21 mouse cellular contexts compared by ENCODE assay signal in genomic region chr6:48860851-48861250, GRCm38 (mm10). TPM values are rescaled to one million over a fixed set of nuclear protein-coding genes. Genes with fewer than 3 reads are reported as not detected.
DNase-seq lines count a peak whose midpoint lies in the region; ATAC-seq and TF ChIP-seq lines count a peak whose summit lies in the region.
"Had no signal": no experiment of that assay in that cellular context is flagged by ENCODE, and none has a peak within 500 bp of the region (broad histone marks: within the 10 kb centered on the region; RNA-seq: fewer than 3 reads in every experiment).

No protein-coding gene starts in this region.

- H3K4me2 ChIP-seq in liver, embryonic 11.5 days: peak overlapping the region; percentile 58; the same call in 1 of the 2 replicates
- H3K4me2 ChIP-seq in liver, postnatal 0 days (ENCODE audit: low read depth, low read length): no peak overlapping the region

- no peaks in the 10 kb centered on the region for H3K27me3 ChIP-seq in kidney, adult 2 months (replicated peaks; ENCODE audit: control insufficient read depth, insufficient read depth, low read length)
- no peaks in the 10 kb centered on the region for H3K27me3 ChIP-seq in liver, embryonic 11.5 days (replicated peaks; ENCODE audit: control insufficient read depth, insufficient read depth, low read length)
- no peaks in the 10 kb centered on the region for H3K27me3 ChIP-seq in liver, postnatal 0 days (ENCODE audit: insufficient read depth, low read length)
- H3K27me3 ChIP-seq in embryonic facial prominence, embryonic 10.5 days (replicated peaks; ENCODE audit: low read depth, poor library complexity, severe bottlenecking): peaks cover 6% of the 10 kb centered on the region; the same call in 1 of the 2 replicates
- H3K27me3 ChIP-seq: heart, embryonic 13.5 days; liver, embryonic 15.5 days; lung, embryonic 15.5 days had no signal

- ATAC-seq in liver, embryonic 11.5 days (replicated peaks; ENCODE audit: low FRiP score): no peak
- no peak for ATAC-seq in liver, postnatal 0 days
- ATAC-seq: activated CD4-positive, CD25-positive, alpha-beta regulatory T cell, adult 4 months had no signal

- TF ChIP-seq EP300 in liver, postnatal 0 days (IDR thresholded peaks at IDR 0.05; ENCODE audit: low read depth): no peak

- no peaks in the 10 kb centered on the region for H3K36me3 ChIP-seq in kidney, adult 2 months (ENCODE audit: control insufficient read depth, insufficient read depth, low read length)
- no peaks in the 10 kb centered on the region for H3K36me3 ChIP-seq in liver, embryonic 11.5 days (ENCODE audit: control insufficient read depth, insufficient read depth, low read length)
- no peaks in the 10 kb centered on the region for H3K36me3 ChIP-seq in liver, postnatal 0 days (replicated peaks; ENCODE audit: insufficient read depth, low read length)
- no peaks in the 10 kb centered on the region for H3K36me3 ChIP-seq in embryonic facial prominence, embryonic 10.5 days (replicated peaks)
- H3K36me3 ChIP-seq: heart, embryonic 13.5 days; hindbrain, embryonic 12.5 days; liver, embryonic 15.5 days; lung, embryonic 15.5 days; neural tube, embryonic 13.5 days had no signal

- no peak overlapping the region for H3K4me3 ChIP-seq in kidney, adult 2 months (ENCODE audit: insufficient read depth, low read depth, low read length)
- no peak overlapping the region for H3K4me3 ChIP-seq in liver, embryonic 11.5 days (ENCODE audit: low read depth, low read length)
- H3K4me3 ChIP-seq in liver, postnatal 0 days (ENCODE audit: low read depth, low read length): no peak overlapping the region
- no peak overlapping the region for H3K4me3 ChIP-seq in embryonic facial prominence, embryonic 10.5 days
- H3K4me3 ChIP-seq: forebrain, embryonic 13.5 days had no signal

- H3K9me3 ChIP-seq in liver, embryonic 11.5 days (ENCODE audit: control insufficient read depth, low read length): no peaks in the 10 kb centered on the region
- no peaks in the 10 kb centered on the region for H3K9me3 ChIP-seq in liver, postnatal 0 days (ENCODE audit: low read length)
- H3K9me3 ChIP-seq in embryonic facial prominence, embryonic 10.5 days: no peaks in the 10 kb centered on the region
- H3K9me3 ChIP-seq: forebrain, embryonic 13.5 days; heart, embryonic 13.5 days; hindbrain, embryonic 12.5 days; liver, embryonic 15.5 days; lung, embryonic 15.5 days; megakaryocyte, embryonic 14.5 days; neural tube, embryonic 13.5 days had no signal

- H3K4me1 ChIP-seq in kidney, adult 2 months (ENCODE audit: control insufficient read depth, insufficient read depth, low read length): peaks cover 37% of the 10 kb centered on the region
- no peaks in the 10 kb centered on the region for H3K4me1 ChIP-seq in liver, embryonic 11.5 days (replicated peaks; ENCODE audit: control insufficient read depth, insufficient read depth, low read length)
- peaks cover 5% of the 10 kb centered on the region; the same call in 1 of the 2 replicates for H3K4me1 ChIP-seq in liver, postnatal 0 days (ENCODE audit: insufficient read depth)
- peaks cover 6% of the 10 kb centered on the region; the same call in 1 of the 2 replicates for H3K4me1 ChIP-seq in embryonic facial prominence, embryonic 10.5 days
- H3K4me1 ChIP-seq: hindbrain, embryonic 12.5 days; liver, embryonic 15.5 days had no signal

- peak overlapping the region; percentile 37 for H3K27ac ChIP-seq in kidney, adult 2 months (ENCODE audit: insufficient read depth, low read depth, low read length)
- no peak overlapping the region for H3K27ac ChIP-seq in liver, embryonic 11.5 days (ENCODE audit: low read depth, low read length)
- H3K27ac ChIP-seq in liver, postnatal 0 days (ENCODE audit: low read depth): no peak overlapping the region
- no peak overlapping the region for H3K27ac ChIP-seq in embryonic facial prominence, embryonic 10.5 days (replicated peaks)
- H3K27ac ChIP-seq: forebrain, embryonic 13.5 days; heart, embryonic 13.5 days; hindbrain, embryonic 12.5 days; hindbrain, postnatal 0 days; liver, embryonic 15.5 days; lung, embryonic 15.5 days; neural tube, embryonic 13.5 days had no signal

- H3K9ac ChIP-seq in liver, embryonic 11.5 days (ENCODE audit: low read depth, low read length): no peak overlapping the region
- no peak overlapping the region for H3K9ac ChIP-seq in liver, postnatal 0 days (replicated peaks)
- H3K9ac ChIP-seq: forebrain, embryonic 13.5 days; hindbrain, embryonic 12.5 days; liver, embryonic 15.5 days; lung, embryonic 15.5 days; neural tube, embryonic 13.5 days had no signal

- TF ChIP-seq POLR2A in kidney, adult 2 months (IDR thresholded peaks at IDR 0.05; ENCODE audit: low read depth, low read length): no peak

- no peak for TF ChIP-seq CTCF in kidney, adult 2 months (conservative IDR thresholded peaks at IDR 0.05; ENCODE audit: insufficient read depth, insufficient read length, low read depth, low read length)
- no peak for TF ChIP-seq CTCF in liver, postnatal 0 days (IDR thresholded peaks at IDR 0.05; ENCODE audit: low read depth)

- peak; percentile 68 for DNase-seq in heart, adult 11 months
- DNase-seq in heart, adult 9 months (ENCODE audit: low spot score in 2 of 2): no peak
- no peak for DNase-seq in kidney, adult 2 months
- no peak for DNase-seq in kidney, adult 18-20 months
- DNase-seq in liver, embryonic 11.5 days (ENCODE audit: low spot score): no peak
- DNase-seq in liver, postnatal 0 days: no peak
- DNase-seq in embryonic facial prominence, embryonic 10.5 days (ENCODE audit: low spot score): peak; percentile 0
- no peak for DNase-seq in cerebellum, adult 18-20 months
- DNase-seq: cerebellum, adult 2 months had no signal

- 78% methylated on average over 1 of the region's 1 CpGs for whole genome bisulfite sequencing in kidney, adult 2 months
- 88% methylated on average over 1 of the region's 1 CpGs for WGBS in liver, embryonic 11.5 days
- 60% methylated on average over 1 of the region's 1 CpGs for WGBS in liver, postnatal 0 days (ENCODE audit: insufficient replicate concordance)
- 90% methylated on average over 1 of the region's 1 CpGs for WGBS in embryonic facial prominence, embryonic 10.5 days

RNA-seq across cellular contexts. Expression of gene Aoc1, which starts 11.8 kb away (rescaled TPM):
- polyA plus RNA-seq in kidney, adult 2 months (2012; rRNA removed): 7.3 and 7.7 TPM in 2 replicates
- polyA plus RNA-seq in liver, embryonic 11.5 days (2014; fragmentation: Nextera tagmentation; extraction: Ambion mirVana): not detected in 2 replicates
- 0.11 TPM in 2 replicates for polyA plus RNA-seq in liver, postnatal 0 days (2015; fragmentation: Nextera tagmentation; extraction: Ambion mirVana)
- 0.07 TPM in 1 of 2 replicates, not detected in the other for polyA plus RNA-seq in embryonic facial prominence, embryonic 10.5 days (2016; fragmentation: Nextera tagmentation; extraction: Ambion mirVana)
- polyA plus RNA-seq: activated CD4-positive, CD25-positive, alpha-beta regulatory T cell, adult 4 months; adrenal gland, adult 2 months; C2C12; embryonic facial prominence, embryonic 11.5 days; forebrain, embryonic 13.5 days; heart, embryonic 13.5 days; hindbrain, embryonic 12.5 days; liver, embryonic 15.5 days; neural tube, embryonic 13.5 days had no signal

RNA-seq across cellular contexts. Expression of gene Tmem176b, which starts 19.6 kb away (rescaled TPM):
- polyA plus RNA-seq in kidney, adult 2 months (2012; rRNA removed): 1,386 and 1,411 TPM in 2 replicates
- 105 and 118 TPM in 2 replicates for polyA plus RNA-seq in liver, embryonic 11.5 days (2014; fragmentation: Nextera tagmentation; extraction: Ambion mirVana)
- 255 and 270 TPM in 2 replicates for polyA plus RNA-seq in liver, postnatal 0 days (2015; fragmentation: Nextera tagmentation; extraction: Ambion mirVana)
- polyA plus RNA-seq in embryonic facial prominence, embryonic 10.5 days (2016; fragmentation: Nextera tagmentation; extraction: Ambion mirVana): 38.1 and 54.6 TPM in 2 replicates

RNA-seq across cellular contexts. Expression of gene Tmem176a, which starts 20.1 kb away (rescaled TPM):
- polyA plus RNA-seq in kidney, adult 2 months (2012; rRNA removed): 509 and 544 TPM in 2 replicates
- polyA plus RNA-seq in liver, embryonic 11.5 days (2014; fragmentation: Nextera tagmentation; extraction: Ambion mirVana): 56.6 and 66.1 TPM in 2 replicates
- 174 and 198 TPM in 2 replicates for polyA plus RNA-seq in liver, postnatal 0 days (2015; fragmentation: Nextera tagmentation; extraction: Ambion mirVana)
- polyA plus RNA-seq in embryonic facial prominence, embryonic 10.5 days (2016; fragmentation: Nextera tagmentation; extraction: Ambion mirVana): 14.2 and 21.0 TPM in 2 replicates

Comparison
In these comparisons a context has a peak if more than half of its experiments do, and no peak if none do; other contexts are left out.
1. DNase-seq: peak in heart, adult 11 months (single experiment) and embryonic facial prominence, embryonic 10.5 days (single experiment); none in heart, adult 9 months (0 of 2), kidney, adult 2 months (single experiment), kidney, adult 18-20 months (single experiment), liver, embryonic 11.5 days (single experiment), liver, postnatal 0 days (single experiment) and cerebellum, adult 18-20 months (0 of 2).